Mouse (Mus musculus) midbrain, embryonic 10.5 days (tissue): ENCODE results near the gene Dhrs4. TPM values are rescaled to one million over a fixed set of nuclear protein-coding genes. Genes with fewer than 3 reads are reported as not detected.
A peak's percentile ranks its signal among the peaks of the same experiment; 100 is the strongest.

Experiments
- DNase-seq: peaks from one replicate; pipeline ENCODE4 v3.0.0-alpha.2; 2017; ENCODE audit warnings: low spot score
- H3K27ac ChIP-seq: fragments of 300-500 bp; sonication (generic); replicated peaks from 2 replicates; pipeline ENCODE4 v1.5.1; 2016; ENCODE audit warnings: mild to moderate bottlenecking
- H3K27me3 ChIP-seq: fragments of 300-500 bp; sonication (generic); 2 replicates; pipeline ENCODE4 v1.6.1; 2016; ENCODE audit warnings: low read depth, mild to moderate bottlenecking; ENCODE audit not compliant: poor library complexity, severe bottlenecking
- H3K36me3 ChIP-seq: fragments of 300-500 bp; sonication (generic); 2 replicates; pipeline ENCODE4 v1.6.1; 2016; ENCODE audit warnings: mild to moderate bottlenecking, moderate library complexity
- H3K4me1 ChIP-seq: fragments of 300-500 bp; sonication (generic); 2 replicates; pipeline ENCODE4 v1.6.1; 2016
- H3K4me3 ChIP-seq: fragments of 300-500 bp; sonication (generic); 2 replicates; pipeline ENCODE4 v1.5.1; 2016; ENCODE audit warnings: mild to moderate bottlenecking, moderate library complexity
- H3K9me3 ChIP-seq: fragments of 300-500 bp; sonication (generic); replicated peaks from 2 replicates; pipeline ENCODE4 v1.6.1; 2016; ENCODE audit warnings: mild to moderate bottlenecking
- WGBS: fragments of 180-500 bp; shearing (Covaris S2); methylation state at CpG from one replicate; pipeline ENCODE4 v1.1.7; 2016; 5-methylcytosine and 5-hydroxymethylcytosine counted together
- polyA plus RNA-seq: library from polyadenylated mRNA; unstranded; fragments of >200 nt; fragmentation: Nextera tagmentation; extraction: Ambion mirVana; gene quantifications from 2 replicates; pipeline ENCODE4 v1.2.1, GENCODE M21; 2016

Dhrs4 gene
- polyA plus RNA-seq, 1 experiment from 2014 or later: 64.5 TPM

DNA sequence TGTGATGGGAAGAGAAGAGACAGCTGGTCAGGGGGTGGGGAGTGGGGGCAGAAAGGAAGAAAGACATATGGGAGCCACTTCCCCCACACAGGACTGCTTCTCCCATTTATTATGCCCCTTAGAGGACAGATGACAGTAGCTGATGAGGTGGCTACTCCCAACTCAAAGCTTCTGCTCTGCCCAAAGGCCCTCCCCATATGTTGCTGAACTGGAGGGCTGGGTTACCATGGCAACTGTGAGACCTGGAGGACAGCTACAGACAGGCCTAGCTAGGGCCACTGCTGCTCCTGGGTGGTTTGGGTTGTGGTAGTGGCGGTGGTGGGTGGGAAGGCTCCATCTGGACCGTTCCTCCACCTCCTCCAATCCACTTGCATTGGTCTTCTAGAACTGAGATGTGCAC lies 40.3 kb downstream of the Dhrs4 start:
- H3K4me1 ChIP-seq: peaks cover 38% of the 10 kb centered on the region
- H3K27ac ChIP-seq: no peak overlapping the region
- WGBS: 53% methylated on average over 2 of the region's 2 CpGs
- no peaks in the 10 kb centered on the region for H3K36me3 ChIP-seq
- peak; percentile 45 for DNase-seq
- H3K9me3 ChIP-seq: no peaks in the 10 kb centered on the region
- H3K27me3 ChIP-seq: peaks cover 69% of the 10 kb centered on the region
- no peak overlapping the region for H3K4me3 ChIP-seq

DNA sequence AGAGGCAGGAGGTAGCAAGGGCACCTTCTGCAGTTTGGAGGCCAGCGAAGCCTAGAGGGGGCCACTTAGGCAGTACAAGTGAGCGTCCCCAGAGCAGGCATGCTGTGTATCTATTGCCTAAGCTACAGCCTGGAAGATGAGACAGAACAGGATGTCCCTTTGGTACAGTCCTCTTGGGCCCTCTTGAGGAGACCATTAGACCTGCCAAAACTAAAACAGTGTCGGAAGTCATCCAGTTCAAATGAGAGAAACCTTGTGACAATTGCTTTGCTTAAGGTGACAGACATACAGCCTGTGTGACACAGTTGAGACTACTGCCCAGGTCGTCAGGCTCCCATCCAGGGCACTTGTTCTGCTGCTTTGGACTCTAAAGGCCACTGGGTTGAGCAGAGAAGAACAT lies 41.0 kb downstream of the Dhrs4 start:
- Histone ChIP-seq H3K4me3 (no peak overlapping the region), H3K27ac (no peak overlapping the region), H3K9me3 (no peaks in the 10 kb centered on the region), H3K36me3 (no peaks in the 10 kb centered on the region), H3K27me3 (peaks cover 75% of the 10 kb centered on the region), H3K4me1 (peaks cover 38% of the 10 kb centered on the region)
- DNase-seq: no peak
- WGBS: 64% methylated on average over 4 of the region's 4 CpGs

DNA sequence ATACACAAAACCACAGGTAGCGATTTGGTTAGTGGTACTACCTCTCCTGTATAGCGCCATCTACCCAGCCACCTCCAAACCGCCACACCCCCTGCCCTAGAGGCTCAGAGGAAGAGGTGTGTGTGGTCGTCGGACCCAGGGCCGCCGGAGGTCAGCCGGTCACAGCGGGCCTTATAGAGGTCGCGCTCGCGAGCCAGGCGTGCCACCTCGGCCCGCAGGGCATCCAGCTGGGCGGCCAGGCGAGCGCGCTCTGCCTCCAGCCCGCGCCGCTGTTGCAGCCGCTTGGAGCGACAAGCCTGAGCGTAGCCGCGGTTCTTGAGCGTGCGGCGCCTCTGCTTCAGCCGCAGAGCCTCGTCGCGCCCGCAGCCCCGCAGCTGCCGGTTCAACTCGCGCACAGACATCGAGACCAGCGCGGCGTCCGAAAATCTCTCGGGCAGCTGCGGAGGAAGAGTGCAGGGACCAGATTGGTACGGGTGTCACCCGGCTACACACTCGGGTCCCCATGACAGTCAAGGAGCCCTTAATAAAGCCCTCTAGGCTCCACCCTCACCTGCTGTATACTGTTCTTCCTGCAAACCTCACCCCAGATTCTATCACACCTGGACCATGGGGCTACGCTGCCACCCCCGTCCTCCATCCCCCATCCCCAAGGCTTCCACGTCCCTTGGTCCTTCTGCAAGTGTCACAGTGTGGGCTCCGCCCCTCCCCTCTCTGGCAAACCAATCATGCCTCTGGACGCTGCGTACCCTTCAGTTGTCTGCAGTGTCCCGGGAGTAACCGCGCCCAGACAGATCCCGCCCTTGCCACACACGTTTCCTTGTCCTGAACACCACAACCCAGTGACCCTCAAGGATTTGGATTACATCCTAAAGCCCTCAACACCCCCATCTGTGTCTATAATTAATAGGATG lies 42.1 kb downstream of the Dhrs4 start:
- no peaks in the 10 kb centered on the region for H3K9me3 ChIP-seq
- H3K27me3 ChIP-seq: peaks cover 78% of the 10 kb centered on the region
- WGBS: under 1% methylated on average over 61 of the region's 61 CpGs
- peak; percentile 53 for DNase-seq
- no peaks in the 10 kb centered on the region for H3K36me3 ChIP-seq
- H3K4me3 ChIP-seq: peak overlapping the region; percentile 63
- H3K27ac ChIP-seq: peak overlapping the region; percentile 50
- H3K4me1 ChIP-seq: peaks cover 38% of the 10 kb centered on the region

DNA sequence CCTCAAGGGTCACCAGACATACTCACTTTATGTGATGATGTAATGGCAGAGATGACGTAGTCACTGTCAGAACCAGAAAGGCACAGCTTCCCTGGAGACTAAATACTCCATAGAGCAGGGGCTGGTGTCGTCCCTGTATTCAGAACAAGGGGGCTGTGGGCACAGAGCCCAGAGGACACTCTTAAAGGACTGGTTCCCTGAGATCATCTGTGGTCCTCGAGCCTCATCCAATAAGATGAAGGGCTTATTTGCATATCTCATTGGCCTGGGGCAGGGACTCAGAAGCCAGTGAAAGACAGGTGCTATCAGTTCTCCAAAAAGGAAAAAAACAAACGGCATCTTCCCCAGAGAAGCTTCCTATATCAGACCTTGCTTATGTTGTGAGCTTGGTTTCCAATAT lies 45.5 kb downstream of the Dhrs4 start:
- H3K9me3 ChIP-seq: no peaks in the 10 kb centered on the region
- no peak overlapping the region for H3K4me3 ChIP-seq
- no peak for DNase-seq
- 65% methylated on average over 4 of the region's 4 CpGs for WGBS
- no peaks in the 10 kb centered on the region for H3K36me3 ChIP-seq
- peaks cover 55% of the 10 kb centered on the region for H3K27me3 ChIP-seq
- H3K27ac ChIP-seq: no peak overlapping the region
- H3K4me1 ChIP-seq: peaks cover 20% of the 10 kb centered on the region

DNA sequence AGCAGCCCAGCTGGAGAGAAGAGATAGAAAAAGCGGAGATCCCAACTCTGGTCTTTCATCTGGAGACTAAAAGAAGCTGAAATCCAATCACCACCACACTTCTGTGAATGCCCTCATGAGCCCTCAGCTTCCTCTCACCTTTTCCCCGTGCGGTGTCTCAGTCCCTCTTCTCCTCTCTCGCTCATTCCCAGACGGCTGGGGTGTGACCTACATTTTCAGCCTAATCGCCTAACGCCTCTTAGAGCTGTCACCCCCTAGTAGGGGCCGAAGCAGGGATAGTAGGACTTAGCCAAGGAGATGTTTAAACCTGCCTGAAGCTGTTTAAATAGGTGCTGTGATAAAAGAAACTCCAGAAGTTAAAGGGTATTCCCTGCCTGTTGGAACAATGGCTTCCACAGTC lies 46.2 kb downstream of the Dhrs4 start, which contains the start of gene Nrl:
Gene Nrl, minus strand, starts transcription at position 197 of the 400 bp plus-strand sequence.
- Histone ChIP-seq H3K9me3 (no peaks in the 10 kb centered on the region), H3K27ac (no peak within 1 kb of the TSS), H3K36me3 (no peaks in the 10 kb centered on the region), H3K4me3 (no peak within 1 kb of the TSS), H3K27me3 (peaks cover 48% of the 10 kb centered on the region), H3K4me1 (peaks cover 13% of the 10 kb centered on the region)
- no peak for DNase-seq
- 44% methylated on average over 8 of the region's 8 CpGs for WGBS

DNA sequence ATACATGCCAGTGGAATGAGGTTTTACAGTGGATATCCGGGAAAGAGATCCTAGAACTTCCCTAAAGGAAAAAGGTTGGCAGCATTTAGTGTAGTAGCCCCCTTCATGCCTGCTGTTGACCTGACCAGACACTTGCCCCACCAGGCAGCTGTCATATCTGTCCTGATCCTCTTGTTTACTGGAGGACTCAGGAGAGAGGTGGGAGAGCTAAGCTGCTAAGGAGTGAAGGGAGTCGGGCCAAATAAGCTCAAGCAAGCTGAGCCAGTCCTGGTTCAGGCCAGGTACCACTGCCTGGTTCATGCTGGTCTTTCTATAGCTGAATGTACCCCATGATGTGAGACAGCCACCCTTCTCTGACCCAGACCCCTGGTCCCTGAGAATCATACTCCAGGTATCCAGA lies 48.1 kb downstream of the Dhrs4 start:
- Histone ChIP-seq H3K27ac (no peak overlapping the region), H3K36me3 (no peaks in the 10 kb centered on the region), H3K9me3 (no peaks in the 10 kb centered on the region), H3K4me1 (no peaks in the 10 kb centered on the region), H3K27me3 (peaks cover 36% of the 10 kb centered on the region), H3K4me3 (no peak overlapping the region)
- no peak for DNase-seq
- WGBS: 88% methylated on average over 2 of the region's 2 CpGs

DNA sequence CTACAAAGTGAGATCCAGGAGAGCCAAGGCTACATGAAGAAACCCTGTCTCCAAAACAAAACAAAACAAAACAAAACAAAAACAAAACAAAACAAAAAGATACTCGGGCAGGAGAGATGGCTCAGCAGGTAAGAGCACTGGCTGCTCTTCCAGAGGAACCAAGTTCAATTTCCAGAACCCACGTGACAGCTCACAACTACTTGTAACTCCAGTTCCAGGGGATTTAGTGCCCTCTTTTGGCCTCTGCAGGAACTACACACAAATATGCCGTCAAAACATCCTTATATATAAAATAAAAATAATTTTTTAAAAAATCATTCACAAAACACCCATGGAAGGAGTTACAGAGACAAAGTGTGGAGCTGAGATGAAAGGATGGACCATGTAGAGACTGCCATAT lies 49.4 kb downstream of the Dhrs4 start:
- H3K27me3 ChIP-seq: peaks cover 24% of the 10 kb centered on the region
- no peaks in the 10 kb centered on the region for H3K36me3 ChIP-seq
- no peak for DNase-seq
- H3K4me1 ChIP-seq: no peaks in the 10 kb centered on the region
- H3K9me3 ChIP-seq: no peaks in the 10 kb centered on the region
- H3K27ac ChIP-seq: no peak overlapping the region
- 21% methylated on average over 3 of the region's 3 CpGs for WGBS
- no peak overlapping the region for H3K4me3 ChIP-seq

DNA sequence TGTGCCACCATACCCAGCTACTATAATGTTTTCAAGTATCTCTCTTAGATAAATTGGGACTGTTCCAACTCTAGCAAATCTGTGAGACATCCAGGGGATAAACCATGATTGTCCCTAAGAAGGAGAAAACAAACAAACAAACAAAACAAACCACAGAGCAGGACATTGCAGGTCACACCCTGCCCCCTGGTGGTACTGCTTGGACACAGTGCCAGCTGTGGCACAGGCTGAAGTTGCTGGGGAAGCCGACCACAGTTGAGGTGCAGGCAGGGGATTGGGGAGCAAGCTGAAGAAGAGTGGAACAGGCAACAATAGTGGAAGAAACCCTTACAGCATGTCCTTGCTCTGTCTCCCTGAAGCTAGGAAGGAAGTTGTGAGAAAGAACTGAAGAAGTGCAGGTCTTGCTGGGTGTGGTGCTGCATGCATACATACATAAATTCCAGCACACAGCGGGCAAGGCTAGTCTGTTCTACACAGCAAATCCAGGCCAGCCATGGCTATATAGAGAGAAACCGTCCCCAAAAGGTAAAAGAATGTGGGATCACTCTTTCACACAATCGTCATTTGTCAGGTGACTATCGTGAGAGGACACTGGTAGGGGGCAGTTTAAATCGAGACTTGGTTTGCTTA lies 57.7 kb downstream of the Dhrs4 start:
- peak; percentile 30 for DNase-seq
- 58% methylated on average over 6 of the region's 6 CpGs for whole genome bisulfite sequencing
- H3K27ac ChIP-seq: no peak overlapping the region
- no peaks in the 10 kb centered on the region for H3K36me3 ChIP-seq
- peaks cover 9% of the 10 kb centered on the region; the same call in 1 of the 2 replicates for H3K27me3 ChIP-seq
- peaks cover 18% of the 10 kb centered on the region for H3K4me1 ChIP-seq
- H3K4me3 ChIP-seq: no peak overlapping the region
- H3K9me3 ChIP-seq: no peaks in the 10 kb centered on the region

Other genes starting within 250 kb of the Dhrs4 start
- 5.2 and 6.6 TPM in 2 replicates for gene Carmil3, start 11.9 kb downstream of the Dhrs4 start, polyA plus RNA-seq
- gene Cpne6, start 31.7 kb downstream of the Dhrs4 start, polyA plus RNA-seq: 0.36 and 0.48 TPM in 2 replicates
- gene Nrl, start 46.2 kb downstream of the Dhrs4 start, polyA plus RNA-seq: not detected in 2 replicates
- gene Pck2, start 61.5 kb downstream of the Dhrs4 start, polyA plus RNA-seq: 16.5 and 18.5 TPM in 2 replicates
- 78.5 and 90.8 TPM in 2 replicates for gene Dcaf11, start 81.2 kb downstream of the Dhrs4 start, polyA plus RNA-seq
- gene A730061H03Rik, start 81.6 kb downstream of the Dhrs4 start, polyA plus RNA-seq: 0.30 TPM in 1 of 2 replicates, not detected in the other
- gene Fitm1, start 96.9 kb downstream of the Dhrs4 start, polyA plus RNA-seq: 0.14 and 0.25 TPM in 2 replicates
- gene Psme1, start 99.4 kb downstream of the Dhrs4 start, polyA plus RNA-seq: 88.7 and 97.9 TPM in 2 replicates
- 7.9 and 8.0 TPM in 2 replicates for gene Emc9, start 106.5 kb downstream of the Dhrs4 start, polyA plus RNA-seq
- gene Psme2, start 112.4 kb downstream of the Dhrs4 start, polyA plus RNA-seq: 171 and 184 TPM in 2 replicates
- 15.4 and 21.0 TPM in 2 replicates for gene Rnf31, start 113.0 kb downstream of the Dhrs4 start, polyA plus RNA-seq
- 6.5 and 6.9 TPM in 2 replicates for gene Irf9, start 124.8 kb downstream of the Dhrs4 start, polyA plus RNA-seq
- gene Rec8, start 139.3 kb downstream of the Dhrs4 start, polyA plus RNA-seq: 4.1 and 5.5 TPM in 2 replicates
- 94.1 and 100 TPM in 2 replicates for gene Ipo4, start 157.2 kb downstream of the Dhrs4 start, polyA plus RNA-seq
- 1.1 and 1.2 TPM in 2 replicates for gene Gm49378, start 159.1 kb downstream of the Dhrs4 start, polyA plus RNA-seq
- gene Tm9sf1, start 165.0 kb downstream of the Dhrs4 start, polyA plus RNA-seq: 74.7 and 77.1 TPM in 2 replicates
- 0.75 and 0.79 TPM in 2 replicates for gene Tssk4, start 171.4 kb downstream of the Dhrs4 start, polyA plus RNA-seq
- gene Mdp1, start 181.8 kb downstream of the Dhrs4 start, polyA plus RNA-seq: 65.3 and 72.9 TPM in 2 replicates
- gene Gmpr2, start 193.2 kb downstream of the Dhrs4 start, polyA plus RNA-seq: 63.5 and 65.0 TPM in 2 replicates
- 610 and 632 TPM in 2 replicates for gene Nedd8, start 193.4 kb downstream of the Dhrs4 start, polyA plus RNA-seq
- 70.5 and 74.5 TPM in 2 replicates for gene Tinf2, start 203.1 kb downstream of the Dhrs4 start, polyA plus RNA-seq
- gene Tgm1, start 235.2 kb downstream of the Dhrs4 start, polyA plus RNA-seq: 0.27 and 0.42 TPM in 2 replicates
- 30.1 and 34.4 TPM in 2 replicates for gene Rabggta, start 243.5 kb downstream of the Dhrs4 start, polyA plus RNA-seq